Mouse (Mus musculus) liver, embryonic 14.5 days (tissue): ENCODE measurements at regions not wholly inside any gene's neighbourhood (a gene's known extent, or its start where the extent isn't known, plus 50 kb on each side); places are given as distances from the start of the nearest gene placed in this dataset.
"Not testable (repeated sequence)": the region's sequence is repeated elsewhere in the genome, so short reads cannot be mapped to it uniquely, and the experiment has no call there.

Experiments used
- CTCF ChIP-seq: IDR thresholded peaks from 2 replicates; pipeline ENCODE4 v1.5.1; 2016; ENCODE audit warnings: antibody characterized with exemption, low read depth, control low read depth
- EP300 ChIP-seq: IDR thresholded peaks from 2 replicates; pipeline ENCODE4 v1.6.1; 2016; ENCODE audit warnings: antibody characterized with exemption, low read depth

DNA sequence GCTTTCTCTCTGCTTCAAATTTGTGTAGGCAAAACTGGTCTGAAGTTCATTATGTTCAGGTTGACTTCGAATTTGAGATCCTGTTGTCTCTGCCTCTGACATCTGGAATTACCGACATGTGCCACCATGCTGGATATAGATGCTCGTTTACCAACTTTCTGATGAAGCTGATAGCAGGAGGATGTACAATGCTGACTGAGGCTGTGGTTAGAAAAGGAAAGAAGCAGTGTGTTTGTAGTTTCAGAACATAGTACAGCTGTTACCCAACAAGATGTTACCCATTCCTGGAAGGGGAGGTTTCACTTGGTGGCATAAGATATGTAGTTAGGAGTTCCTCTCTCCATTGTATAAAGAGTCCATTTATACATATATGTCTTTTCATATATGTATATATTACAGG, 730.5 kb downstream of the Dad1 start:
- TF ChIP-seq CTCF, EP300: not testable (repeated sequence)
